Mouse (Mus musculus) embryonic facial prominence, embryonic 12.5 days (tissue): ENCODE measurements at regions not wholly inside any gene's neighbourhood (a gene's known extent, or its start where the extent isn't known, plus 50 kb on each side); places are given as distances from the start of the nearest gene placed in this dataset.
"Not testable (repeated sequence)": the region's sequence is repeated elsewhere in the genome, so short reads cannot be mapped to it uniquely, and the experiment has no call there.

Experiments
- ATAC-seq: fragments of 200-750 bp; cut with Nextera tagmentation; 2 replicates; pipeline ENCODE4 v1.8.0; 2017; ENCODE audit not compliant: insufficient number of reproducible peaks, insufficient read depth, low FRiP score, low TSS enrichment
- H3K27ac ChIP-seq: fragments of 300-500 bp; sonication (generic); 2 replicates; pipeline ENCODE4 v1.5.1; 2016; ENCODE audit warnings: mild to moderate bottlenecking
- H3K27me3 ChIP-seq: fragments of 300-500 bp; sonication (generic); 2 replicates; pipeline ENCODE4 v1.6.1; 2016; ENCODE audit warnings: mild to moderate bottlenecking, moderate library complexity
- H3K36me3 ChIP-seq: fragments of 300-500 bp; sonication (generic); 2 replicates; pipeline ENCODE4 v1.6.1; 2016; ENCODE audit warnings: mild to moderate bottlenecking
- H3K4me1 ChIP-seq: fragments of 300-500 bp; sonication (generic); 2 replicates; pipeline ENCODE4 v1.6.1; 2016
- H3K4me2 ChIP-seq: fragments of 300-500 bp; sonication (generic); replicated peaks from 2 replicates; pipeline ENCODE4 v1.6.1; 2016; ENCODE audit warnings: mild to moderate bottlenecking, moderate library complexity
- H3K4me3 ChIP-seq: fragments of 300-500 bp; sonication (generic); 2 replicates; pipeline ENCODE4 v1.5.1; 2016; ENCODE audit warnings: mild to moderate bottlenecking
- H3K9ac ChIP-seq: fragments of 300-500 bp; sonication (generic); 2 replicates; pipeline ENCODE4 v1.6.1; 2016; ENCODE audit warnings: mild to moderate bottlenecking, moderate library complexity
- H3K9me3 ChIP-seq: fragments of 300-500 bp; sonication (generic); 2 replicates; pipeline ENCODE4 v1.6.1; 2016; ENCODE audit warnings: mild to moderate bottlenecking, moderate library complexity
- WGBS: fragments of 180-500 bp; shearing (Covaris S2); methylation state at CpG from one replicate; pipeline ENCODE4 v1.1.7; 2016; 5-methylcytosine and 5-hydroxymethylcytosine counted together

GRCm38 (mm10) chr16:58179981-58180380 lies 228.3 kb upstream of the Dcbld2 start:
- H3K9ac ChIP-seq, H3K27me3 ChIP-seq, H3K4me2 ChIP-seq, H3K4me3 ChIP-seq, H3K36me3 ChIP-seq, ATAC-seq, H3K9me3 ChIP-seq, H3K4me1 ChIP-seq, H3K27ac ChIP-seq: not testable (repeated sequence)

- H3K4me3 ChIP-seq, result no peak overlapping the region
- no peaks in the 10 kb centered on the region for H3K36me3 ChIP-seq
- no peak for ATAC-seq
- no peaks in the 10 kb centered on the region for H3K9me3 ChIP-seq
- H3K27ac ChIP-seq, result no peak overlapping the region
- H3K27me3 ChIP-seq, result no peaks in the 10 kb centered on the region
- 83% methylated on average over 5 of the region's 5 CpGs for WGBS
- no peaks in the 10 kb centered on the region for H3K4me1 ChIP-seq
- no peak overlapping the region for H3K4me2 ChIP-seq
- H3K9ac ChIP-seq, result no peak overlapping the region
Measured at GRCm38 (mm10) chr16:58194619-58195497, 213.4 kb upstream of the Dcbld2 start.

GRCm38 (mm10) chr16:58211872-58212271 lies 196.4 kb upstream of the Dcbld2 start:
- Histone ChIP-seq H3K27me3 (no peaks in the 10 kb centered on the region), H3K4me3 (no peak overlapping the region), H3K36me3 (no peaks in the 10 kb centered on the region), H3K27ac (no peak overlapping the region), H3K4me1 (no peaks in the 10 kb centered on the region), H3K9ac (no peak overlapping the region), H3K9me3 (no peaks in the 10 kb centered on the region), H3K4me2 (no peak overlapping the region)
- ATAC-seq, result no peak
- WGBS, result 85% methylated on average over 2 of the region's 2 CpGs

- no peak for ATAC-seq
- Histone ChIP-seq H3K27ac (no peak overlapping the region), H3K9ac (no peak overlapping the region), H3K27me3 (no peaks in the 10 kb centered on the region), H3K36me3 (no peaks in the 10 kb centered on the region), H3K4me1 (no peaks in the 10 kb centered on the region; the same call in 1 of the 2 replicates), H3K9me3 (no peaks in the 10 kb centered on the region), H3K4me2 (no peak overlapping the region), H3K4me3 (no peak overlapping the region)
Measured at GRCm38 (mm10) chr16:58234686-58235085, 173.6 kb upstream of the Dcbld2 start.

GRCm38 (mm10) chr16:58236857-58237256 lies 171.4 kb upstream of the Dcbld2 start:
- Histone ChIP-seq H3K27ac (no peak overlapping the region), H3K9me3 (no peaks in the 10 kb centered on the region), H3K4me1 (no peaks in the 10 kb centered on the region; the same call in 1 of the 2 replicates), H3K4me2 (no peak overlapping the region), H3K9ac (no peak overlapping the region), H3K36me3 (no peaks in the 10 kb centered on the region), H3K4me3 (no peak overlapping the region), H3K27me3 (no peaks in the 10 kb centered on the region)
- WGBS, result 74% methylated on average over 1 of the region's 1 CpGs
- no peak for ATAC-seq

- no peak for ATAC-seq
- Histone ChIP-seq H3K27ac (no peak overlapping the region), H3K27me3 (no peaks in the 10 kb centered on the region), H3K9me3 (no peaks in the 10 kb centered on the region), H3K9ac (no peak overlapping the region), H3K4me1 (no peaks in the 10 kb centered on the region), H3K4me2 (no peak overlapping the region), H3K4me3 (no peak overlapping the region), H3K36me3 (no peaks in the 10 kb centered on the region)
- 80% methylated on average over 3 of the region's 3 CpGs for whole genome bisulfite sequencing
Measured at GRCm38 (mm10) chr16:58276281-58276680, 132.0 kb upstream of the Dcbld2 start.

GRCm38 (mm10) chr16:58281474-58281873 lies 126.8 kb upstream of the Dcbld2 start:
- WGBS, result 38% methylated on average over 3 of the region's 3 CpGs
- no peak for ATAC-seq
- Histone ChIP-seq H3K4me1 (no peaks in the 10 kb centered on the region), H3K9me3 (no peaks in the 10 kb centered on the region), H3K4me3 (no peak overlapping the region), H3K4me2 (no peak overlapping the region), H3K9ac (no peak overlapping the region), H3K36me3 (no peaks in the 10 kb centered on the region), H3K27ac (no peak overlapping the region), H3K27me3 (no peaks in the 10 kb centered on the region)

- H3K27me3 ChIP-seq, result no peaks in the 10 kb centered on the region
- no peaks in the 10 kb centered on the region for H3K4me1 ChIP-seq
- no peak overlapping the region for H3K9ac ChIP-seq
- no peak for ATAC-seq
- H3K4me3 ChIP-seq, result no peak overlapping the region
- H3K9me3 ChIP-seq, result no peaks in the 10 kb centered on the region
- 77% methylated on average over 3 of the region's 3 CpGs for WGBS
- no peak overlapping the region for H3K27ac ChIP-seq
- H3K4me2 ChIP-seq, result no peak overlapping the region
- no peaks in the 10 kb centered on the region for H3K36me3 ChIP-seq
Measured at GRCm38 (mm10) chr16:58294457-58294856, 113.8 kb upstream of the Dcbld2 start.

- Histone ChIP-seq H3K36me3 (no peaks in the 10 kb centered on the region), H3K4me3 (no peak overlapping the region), H3K27ac (no peak overlapping the region), H3K27me3 (no peaks in the 10 kb centered on the region), H3K9me3 (no peaks in the 10 kb centered on the region), H3K4me1 (0 out of 2 replicates have a peak, but pooled peaks cover 2% of the 10 kb centered on the region), H3K4me2 (no peak overlapping the region), H3K9ac (no peak overlapping the region)
- no peak for ATAC-seq
- WGBS, result 71% methylated on average over 1 of the region's 1 CpGs
Measured at GRCm38 (mm10) chr16:58295128-58295527, 113.1 kb upstream of the Dcbld2 start.

- no peak overlapping the region for H3K4me2 ChIP-seq
- H3K27me3 ChIP-seq, result no peaks in the 10 kb centered on the region
- ATAC-seq, result peak; percentile 81
- H3K4me3 ChIP-seq, result no peak overlapping the region
- no peaks in the 10 kb centered on the region for H3K9me3 ChIP-seq
- no peak overlapping the region for H3K27ac ChIP-seq
- H3K4me1 ChIP-seq, result 0 out of 2 replicates have a peak, but pooled peaks cover 2% of the 10 kb centered on the region
- WGBS, result 17% methylated on average over 4 of the region's 4 CpGs
- no peak overlapping the region for H3K9ac ChIP-seq
- H3K36me3 ChIP-seq, result no peaks in the 10 kb centered on the region
Measured at GRCm38 (mm10) chr16:58299495-58299894, 108.7 kb upstream of the Dcbld2 start.

GRCm38 (mm10) chr16:58300098-58300497 lies 108.1 kb upstream of the Dcbld2 start:
- Histone ChIP-seq H3K4me3 (no peak overlapping the region), H3K36me3 (no peaks in the 10 kb centered on the region), H3K27ac (no peak overlapping the region), H3K9me3 (no peaks in the 10 kb centered on the region), H3K4me1 (0 out of 2 replicates have a peak, but pooled peaks cover 2% of the 10 kb centered on the region), H3K9ac (no peak overlapping the region), H3K27me3 (no peaks in the 10 kb centered on the region), H3K4me2 (no peak overlapping the region)
- no peak for ATAC-seq
- 92% methylated on average over 6 of the region's 6 CpGs for WGBS

GRCm38 (mm10) chr16:58303555-58303954 lies 104.7 kb upstream of the Dcbld2 start:
- 31% methylated on average over 5 of the region's 5 CpGs for WGBS
- Histone ChIP-seq H3K9me3 (no peaks in the 10 kb centered on the region), H3K9ac (no peak overlapping the region), H3K4me2 (no peak overlapping the region), H3K27ac (no peak overlapping the region), H3K36me3 (no peaks in the 10 kb centered on the region), H3K4me3 (no peak overlapping the region), H3K27me3 (no peaks in the 10 kb centered on the region), H3K4me1 (0 out of 2 replicates have a peak, but pooled peaks cover 2% of the 10 kb centered on the region)
- no peak for ATAC-seq
